Mouse (Mus musculus) olfactory bulb, adult 2 months (tissue): ENCODE data around the gene Arid1b.

Experiments
- CTCF ChIP-seq: fragments of 200-500 bp; IDR thresholded peaks from 2 replicates; pipeline ENCODE4 v1.5.1; 2012; ENCODE audit warnings: low read depth, mild to moderate bottlenecking, low read length, moderate library complexity; ENCODE audit not compliant: insufficient read depth
- POLR2A ChIP-seq: fragments of 200-500 bp; IDR thresholded peaks from 2 replicates; pipeline ENCODE4 v1.6.1; 2012; ENCODE audit warnings: mild to moderate bottlenecking, low read depth, low read length, moderate library complexity; ENCODE audit not compliant: insufficient read depth

DNA sequence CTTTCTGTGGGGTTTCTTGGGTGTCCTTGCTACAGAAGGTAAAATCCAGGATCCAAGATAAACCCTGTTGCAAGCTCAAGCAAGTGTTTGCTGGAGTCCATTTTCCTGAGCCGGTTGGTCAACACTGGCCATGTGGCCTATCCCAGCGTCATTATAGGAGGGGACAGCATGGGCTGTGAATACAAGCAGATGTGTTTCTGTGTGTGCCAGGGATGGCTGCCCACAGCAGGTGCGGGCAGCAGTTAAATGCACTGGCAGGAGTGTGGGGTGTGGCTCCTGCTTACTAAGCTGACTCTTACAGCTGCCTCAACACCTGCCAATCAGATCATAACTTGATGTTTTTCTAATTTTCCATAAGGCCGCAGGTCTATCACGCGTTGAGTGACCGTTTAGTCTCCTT is 336.5 kb downstream of the Arid1b start:
- TF ChIP-seq CTCF (no peak), POLR2A (no peak)
